Mouse (Mus musculus): ENCODE results near the gene Vmn2r10. TPM values are rescaled to one million over a fixed set of nuclear protein-coding genes. Genes with fewer than 3 reads are reported as not detected.
"Not testable (repeated sequence)": the region's sequence is repeated elsewhere in the genome, so short reads cannot be mapped to it uniquely, and the experiment has no call there.

The Vmn2r10 gene
- polyA plus RNA-seq (2016; fragmentation: Nextera tagmentation; extraction: Ambion mirVana), result not detected in 2 replicates

- DNase-seq (ENCODE audit: low spot score); H3K4me1 ChIP-seq: not testable (repeated sequence)
These were observed at the start of gene Vmn2r10 for GRCm38 (mm10) chr5:109006427-109006826. Gene Vmn2r10 (minus strand): TSS chr5:109006527.

GRCm38 (mm10) chr5:109055286-109055685 lies 49.0 kb upstream of the Vmn2r10 start:
- Histone ChIP-seq H3K36me3 (no peaks in the 10 kb centered on the region), H3K4me1 (no peaks in the 10 kb centered on the region), H3K4me3 (no peak overlapping the region), H3K9me3 (replicated peaks) (no peaks in the 10 kb centered on the region), H3K27ac (no peak overlapping the region), H3K27me3 (ENCODE audit: low read depth, poor library complexity, severe bottlenecking) (no peaks in the 10 kb centered on the region)
- 83% methylated on average over 1 of the region's 1 CpGs for WGBS
- no peak for DNase-seq (ENCODE audit: low spot score)

More at GRCm38 (mm10) chr5:109006427-109006826, at the start of gene Vmn2r10:
- H3K9me3 ChIP-seq (replicated peaks); H3K27ac ChIP-seq; H3K36me3 ChIP-seq; H3K27me3 ChIP-seq (ENCODE audit: low read depth, poor library complexity, severe bottlenecking); H3K4me3 ChIP-seq: not testable (repeated sequence)

GRCm38 (mm10) chr5:109032591-109032990 lies 26.3 kb upstream of the Vmn2r10 start:
- H3K36me3 ChIP-seq, result no peaks in the 10 kb centered on the region
- H3K27me3 ChIP-seq (ENCODE audit: low read depth, poor library complexity, severe bottlenecking), result no peaks in the 10 kb centered on the region
- H3K4me3 ChIP-seq, result no peak overlapping the region
- DNase-seq (ENCODE audit: low spot score), result no peak
- no peak overlapping the region for H3K27ac ChIP-seq
- H3K4me1 ChIP-seq, result no peaks in the 10 kb centered on the region
- no peaks in the 10 kb centered on the region for H3K9me3 ChIP-seq (replicated peaks)

- H3K36me3 ChIP-seq, result no peaks in the 10 kb centered on the region
- H3K9me3 ChIP-seq (replicated peaks), result peaks cover 7% of the 10 kb centered on the region; the same call in 1 of the 2 replicates
- no peaks in the 10 kb centered on the region for H3K27me3 ChIP-seq (ENCODE audit: low read depth, poor library complexity, severe bottlenecking)
- no peaks in the 10 kb centered on the region for H3K4me1 ChIP-seq
- WGBS, result 78% methylated on average over 3 of the region's 3 CpGs
- no peak overlapping the region for H3K27ac ChIP-seq
- H3K4me3 ChIP-seq, result no peak overlapping the region
- no peak for DNase-seq (ENCODE audit: low spot score)
These were observed 17.4 kb downstream of the Vmn2r10 start for GRCm38 (mm10) chr5:108988924-108989323.

Other genes with a start within 250 kb of the Vmn2r10 start
- gene Rnf212, start 231.5 kb downstream of the Vmn2r10 start, polyA plus RNA-seq (2016; fragmentation: Nextera tagmentation; extraction: Ambion mirVana), result 0.40 and 0.44 TPM in 2 replicates
- gene Tmed11, start 211.2 kb downstream of the Vmn2r10 start, polyA plus RNA-seq (2016; fragmentation: Nextera tagmentation; extraction: Ambion mirVana), result not detected in 2 replicates
- not detected in 2 replicates for gene Vmn2r8, start 197.7 kb downstream of the Vmn2r10 start, polyA plus RNA-seq (2016; fragmentation: Nextera tagmentation; extraction: Ambion mirVana)
- not detected in 2 replicates for gene Vmn2r9, start 153.9 kb downstream of the Vmn2r10 start, polyA plus RNA-seq (2016; fragmentation: Nextera tagmentation; extraction: Ambion mirVana)
- not detected in 2 replicates for gene Vmn2r11, start 53.0 kb upstream of the Vmn2r10 start, polyA plus RNA-seq (2016; fragmentation: Nextera tagmentation; extraction: Ambion mirVana)
- not detected in 2 replicates for gene Vmn2r12, start 91.4 kb upstream of the Vmn2r10 start, polyA plus RNA-seq (2016; fragmentation: Nextera tagmentation; extraction: Ambion mirVana)
- gene Vmn2r13, start 185.7 kb upstream of the Vmn2r10 start, polyA plus RNA-seq (2016; fragmentation: Nextera tagmentation; extraction: Ambion mirVana), result not detected in 2 replicates
- not detected in 2 replicates for gene Vmn2r14, start 218.2 kb upstream of the Vmn2r10 start, polyA plus RNA-seq (2016; fragmentation: Nextera tagmentation; extraction: Ambion mirVana)